Mouse (Mus musculus) kidney, adult 2 months (tissue): ENCODE data around the gene Efcab11. TPM values are rescaled to one million over a fixed set of nuclear protein-coding genes. Genes with fewer than 3 reads are reported as not detected.

Source experiments
- DNase-seq: peaks from one replicate; pipeline ENCODE4 v3.0.0; 2021
- H3K27ac ChIP-seq: fragments of 200-500 bp; 2 replicates; pipeline ENCODE4 v1.5.1; 2012; ENCODE audit warnings: low read depth, low read length, control low read depth, inconsistent platforms; ENCODE audit not compliant: insufficient read depth
- H3K27me3 ChIP-seq: fragments of 200-500 bp; replicated peaks from 2 replicates; pipeline ENCODE4 v1.6.1; 2012; ENCODE audit warnings: mild to moderate bottlenecking, moderate library complexity, low read length, inconsistent platforms; ENCODE audit not compliant: control insufficient read depth, insufficient read depth
- H3K36me3 ChIP-seq: fragments of 200-500 bp; 2 replicates; pipeline ENCODE4 v1.6.1; 2012; ENCODE audit warnings: mild to moderate bottlenecking, moderate library complexity, low read length, inconsistent platforms; ENCODE audit not compliant: control insufficient read depth, insufficient read depth
- H3K4me1 ChIP-seq: fragments of 200-500 bp; 2 replicates; pipeline ENCODE4 v1.6.1; 2011; ENCODE audit warnings: low read length; ENCODE audit not compliant: control insufficient read depth, insufficient read depth
- H3K4me3 ChIP-seq: fragments of 200-500 bp; 2 replicates; pipeline ENCODE4 v1.5.1; 2011; ENCODE audit warnings: mild to moderate bottlenecking, low read depth, low read length, control low read depth; ENCODE audit not compliant: insufficient read depth
- CTCF ChIP-seq: fragments of 200-500 bp; conservative IDR thresholded peaks from 2 replicates; pipeline ENCODE4 v1.5.1; 2011; ENCODE audit warnings: low read depth, mild to moderate bottlenecking, control low read depth, low read length, moderate library complexity, mixed read lengths; ENCODE audit not compliant: insufficient read depth, insufficient read length
- POLR2A ChIP-seq: fragments of 200-500 bp; IDR thresholded peaks from one replicate; pipeline ENCODE4 v1.6.1; 2011; ENCODE audit warnings: low read depth, low read length, control low read depth
- WGBS: fragments of 180-500 bp; shearing (Covaris S2); methylation state at CpG from one replicate; pipeline ENCODE4 v1.1.7; 2018; 5-methylcytosine and 5-hydroxymethylcytosine counted together
- polyA plus RNA-seq: library from polyadenylated mRNA; depleted of rRNA; stranded (reverse); fragments of >200 nt; gene quantifications from 2 replicates; pipeline ENCODE4 v1.2.3, GENCODE M21; 2012

The Efcab11 gene
- polyA plus RNA-seq, 1 experiment = 0.25 TPM

GRCm38 (mm10) chr12:99858664-99859063 is 25.6 kb downstream of the Efcab11 start:
- 97% methylated on average over 5 of the region's 5 CpGs for WGBS
- TF ChIP-seq POLR2A = no peak

GRCm38 (mm10) chr12:99856011-99856410 is 28.2 kb downstream of the Efcab11 start:
- 86% methylated on average over 9 of the region's 9 CpGs for WGBS
- no peaks in the 10 kb centered on the region for H3K27me3 ChIP-seq
- H3K4me3 ChIP-seq = no peak overlapping the region
- no peak for DNase-seq
- no peaks in the 10 kb centered on the region for H3K36me3 ChIP-seq
- TF ChIP-seq POLR2A = no peak
- TF ChIP-seq CTCF = no peak
- H3K27ac ChIP-seq = no peak overlapping the region
- no peaks in the 10 kb centered on the region for H3K4me1 ChIP-seq

More at GRCm38 (mm10) chr12:99858664-99859063, 25.6 kb downstream of the Efcab11 start:
- no peak overlapping the region for H3K27ac ChIP-seq
- H3K4me3 ChIP-seq = no peak overlapping the region
- no peak for DNase-seq
- no peaks in the 10 kb centered on the region for H3K36me3 ChIP-seq
- H3K27me3 ChIP-seq = no peaks in the 10 kb centered on the region
- no peaks in the 10 kb centered on the region for H3K4me1 ChIP-seq

- no peak for DNase-seq
- H3K4me1 ChIP-seq = no peaks in the 10 kb centered on the region
- H3K36me3 ChIP-seq = no peaks in the 10 kb centered on the region
- no peak overlapping the region for H3K4me3 ChIP-seq
- TF ChIP-seq POLR2A = no peak
- no peak for TF ChIP-seq CTCF
- WGBS = 91% methylated on average over 14 of the region's 14 CpGs
- no peaks in the 10 kb centered on the region for H3K27me3 ChIP-seq
- H3K27ac ChIP-seq = no peak overlapping the region
Measured at GRCm38 (mm10) chr12:99853323-99854258, 30.6 kb downstream of the Efcab11 start.

GRCm38 (mm10) chr12:99849996-99850395 is 34.2 kb downstream of the Efcab11 start:
- WGBS = 94% methylated on average over 2 of the region's 2 CpGs
- Histone ChIP-seq H3K27me3 (no peaks in the 10 kb centered on the region), H3K36me3 (no peaks in the 10 kb centered on the region), H3K4me3 (no peak overlapping the region), H3K4me1 (no peaks in the 10 kb centered on the region), H3K27ac (no peak overlapping the region)
- DNase-seq = no peak
- TF ChIP-seq CTCF (no peak), POLR2A (no peak)

- Histone ChIP-seq H3K4me1 (no peaks in the 10 kb centered on the region), H3K27me3 (no peaks in the 10 kb centered on the region), H3K4me3 (no peak overlapping the region), H3K27ac (no peak overlapping the region), H3K36me3 (no peaks in the 10 kb centered on the region)
- DNase-seq = no peak
- 65% methylated on average over 8 of the region's 8 CpGs for WGBS
- no peak for TF ChIP-seq CTCF
- TF ChIP-seq POLR2A = no peak
Measured at GRCm38 (mm10) chr12:99844951-99845350, 39.3 kb downstream of the Efcab11 start.

GRCm38 (mm10) chr12:99838703-99839102 is 45.5 kb downstream of the Efcab11 start:
- peak; percentile 28 for DNase-seq
- H3K27me3 ChIP-seq = no peaks in the 10 kb centered on the region
- H3K4me1 ChIP-seq = no peaks in the 10 kb centered on the region
- 83% methylated on average over 14 of the region's 14 CpGs for WGBS
- TF ChIP-seq CTCF (no peak), POLR2A (no peak)
- H3K36me3 ChIP-seq = no peaks in the 10 kb centered on the region
- no peak overlapping the region for H3K4me3 ChIP-seq
- H3K27ac ChIP-seq = no peak overlapping the region

GRCm38 (mm10) chr12:99838109-99838508 is 46.1 kb downstream of the Efcab11 start:
- H3K36me3 ChIP-seq = no peaks in the 10 kb centered on the region
- no peak overlapping the region for H3K4me3 ChIP-seq
- DNase-seq = no peak
- no peak overlapping the region for H3K27ac ChIP-seq
- WGBS = 63% methylated on average over 11 of the region's 11 CpGs
- H3K4me1 ChIP-seq = no peaks in the 10 kb centered on the region
- TF ChIP-seq POLR2A (no peak), CTCF (no peak)
- no peaks in the 10 kb centered on the region for H3K27me3 ChIP-seq
